Mouse (Mus musculus) colon, adult 2 months (tissue): ENCODE measurements around the gene Zfp704. TPM values are rescaled to one million over a fixed set of nuclear protein-coding genes. Genes with fewer than 3 reads are reported as not detected.

Experiments used
- polyA plus RNA-seq: library from polyadenylated mRNA; depleted of rRNA; stranded (reverse); fragments of >200 nt; gene quantifications from 2 replicates; pipeline ENCODE4 v1.2.3, GENCODE M21; 2012; rRNA removed

Gene Zfp704
- polyA plus RNA-seq = 4.0 and 4.9 TPM in 2 replicates

GRCm38 (mm10) chr3:9609581-9610341 lies at the start of gene Zfp704:
Gene Zfp704, minus strand, starts transcription at chr3:9610085.

